Mouse (Mus musculus): ENCODE measurements at regions not wholly inside any gene's neighbourhood (a gene's known extent, or its start where the extent isn't known, plus 50 kb on each side); places are given as distances from the start of the nearest gene placed in this dataset.

DNA sequence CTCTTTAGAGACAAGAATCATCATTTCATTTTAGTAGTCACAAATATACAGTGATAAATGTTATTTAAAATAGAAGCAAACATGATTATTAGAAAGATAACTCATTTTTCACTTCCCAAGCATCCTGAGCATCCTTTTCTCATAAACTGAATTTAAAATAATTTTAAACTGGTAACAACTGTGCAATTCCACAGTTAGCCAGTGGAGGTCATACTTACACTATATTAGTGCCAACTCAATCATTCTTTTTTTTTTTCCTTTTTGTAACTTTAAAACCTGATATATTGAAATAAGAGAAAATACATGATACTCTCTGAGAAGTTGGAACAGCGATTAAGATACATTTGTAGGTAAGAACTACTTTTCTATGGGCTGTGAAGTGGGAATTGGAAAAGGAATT lies 113.2 kb upstream of the Gm17509 start:
- DNase-seq (ENCODE audit: low spot score): peak; percentile 34

DNA sequence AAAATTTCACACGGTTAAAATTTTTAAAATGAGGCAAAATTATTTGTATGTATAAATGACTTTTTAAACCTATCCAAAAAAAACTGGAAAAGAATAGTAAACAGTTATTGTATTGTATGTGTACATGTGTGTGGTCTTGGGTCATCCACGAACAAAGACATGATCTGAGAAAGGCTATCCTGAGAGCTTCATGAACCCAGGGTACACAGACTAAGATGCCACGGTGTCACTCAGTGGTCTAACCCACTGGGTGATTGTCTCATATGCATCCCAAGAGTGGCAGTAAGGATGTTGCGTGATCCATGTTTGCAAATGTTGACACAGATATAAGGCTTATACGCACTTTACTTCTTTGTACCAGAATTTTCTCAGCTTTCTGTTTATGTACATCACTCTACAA lies 113.7 kb upstream of the Gm17509 start:
- DNase-seq (ENCODE audit: low spot score): no peak

DNA sequence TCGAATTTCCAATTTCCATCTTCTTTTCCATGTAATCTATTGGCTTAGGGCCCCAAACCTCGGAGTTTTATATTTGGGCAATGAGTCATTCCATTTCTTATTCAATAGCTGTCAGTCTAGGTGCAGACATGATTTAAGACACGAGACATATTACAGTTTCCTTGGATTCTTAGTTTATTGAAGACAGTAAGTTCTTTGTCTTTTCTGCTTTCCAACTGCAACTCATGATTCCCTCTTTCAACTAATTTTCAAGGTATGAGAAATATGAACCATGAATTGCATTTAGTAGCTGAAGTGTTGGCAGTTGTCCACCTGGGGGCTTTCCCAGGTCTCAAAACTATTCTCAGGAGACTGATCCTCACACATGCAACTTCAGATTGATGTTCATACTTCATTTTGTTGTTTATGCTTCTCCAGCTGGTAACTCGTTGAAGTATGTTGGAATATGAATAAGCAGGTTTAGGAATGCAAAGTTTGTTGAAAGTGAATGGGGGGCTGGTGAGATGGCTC lies 160.3 kb upstream of the Gm17509 start:
- DNase-seq (ENCODE audit: low spot score): no peak

DNA sequence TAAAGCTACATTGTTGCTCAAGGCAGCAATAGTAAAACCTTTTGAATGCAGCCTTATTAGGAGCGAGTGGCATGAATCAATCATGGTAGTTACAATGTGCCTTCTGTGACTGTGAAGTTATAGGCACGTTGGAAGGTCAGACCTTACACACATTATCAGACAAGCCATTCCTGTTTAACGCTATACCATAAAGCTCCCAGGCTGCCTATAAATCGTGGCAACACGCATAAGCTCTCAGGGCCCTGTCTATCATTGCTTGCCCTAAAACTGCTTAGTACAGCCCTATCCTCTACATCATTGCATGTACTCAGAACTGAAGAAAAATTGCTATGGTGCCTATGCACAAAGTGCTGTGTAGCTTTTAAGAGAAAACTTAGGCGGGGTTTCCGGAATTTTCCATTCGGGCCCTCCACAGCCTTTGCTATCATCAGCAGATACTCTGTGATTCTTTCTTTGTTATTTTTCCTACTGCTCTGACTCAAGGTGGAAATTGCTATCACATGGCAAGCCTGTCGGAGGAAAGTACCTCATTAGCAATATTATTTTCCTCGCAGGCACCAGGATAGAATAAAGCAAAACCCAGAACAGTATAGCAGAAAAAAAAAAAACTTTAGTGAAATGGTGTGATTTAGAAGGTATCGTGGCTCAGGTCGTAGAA lies 162.7 kb upstream of the Gm17509 start:
- no peak for DNase-seq (ENCODE audit: low spot score)

DNA sequence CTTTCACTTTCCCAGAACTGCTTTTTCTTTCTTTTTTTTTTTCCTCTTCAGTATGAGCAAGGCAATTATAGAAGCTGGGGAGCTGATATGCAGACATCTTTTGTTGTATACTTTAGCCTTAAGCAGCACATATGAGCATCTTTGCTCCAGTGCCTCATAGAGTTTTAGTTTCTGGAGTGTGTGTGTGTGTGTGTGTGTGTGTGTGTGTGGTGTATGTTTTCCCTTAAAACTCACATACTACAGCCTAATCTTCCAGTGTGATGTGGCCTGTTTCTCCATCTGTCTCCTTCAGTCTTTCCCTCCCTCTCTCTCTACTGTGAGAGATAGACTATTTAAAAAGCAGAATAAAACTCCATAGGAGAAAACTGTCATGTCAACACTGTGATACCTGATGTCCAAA lies 169.4 kb upstream of the Gm17509 start:
- no peak for DNase-seq (ENCODE audit: low spot score)

DNA sequence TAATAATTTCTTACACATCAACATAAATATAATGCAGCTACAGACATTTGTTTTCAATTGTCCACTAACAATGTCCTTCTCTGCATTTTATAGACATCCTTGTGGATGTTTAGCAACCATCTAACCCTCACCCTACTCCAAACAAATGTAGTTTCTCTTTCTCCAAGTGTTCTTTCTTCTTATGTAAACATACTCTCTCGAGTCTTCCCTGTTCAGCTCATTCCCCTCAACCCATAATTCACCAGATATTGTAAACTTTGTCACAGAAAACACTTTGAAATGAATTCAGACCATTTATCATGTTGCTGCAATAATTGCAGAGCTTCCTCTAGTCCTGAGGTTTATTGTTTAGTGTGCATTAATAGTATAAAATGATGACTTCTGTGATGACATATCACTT lies 172.6 kb upstream of the Gm17509 start:
- DNase-seq (ENCODE audit: low spot score): no peak

DNA sequence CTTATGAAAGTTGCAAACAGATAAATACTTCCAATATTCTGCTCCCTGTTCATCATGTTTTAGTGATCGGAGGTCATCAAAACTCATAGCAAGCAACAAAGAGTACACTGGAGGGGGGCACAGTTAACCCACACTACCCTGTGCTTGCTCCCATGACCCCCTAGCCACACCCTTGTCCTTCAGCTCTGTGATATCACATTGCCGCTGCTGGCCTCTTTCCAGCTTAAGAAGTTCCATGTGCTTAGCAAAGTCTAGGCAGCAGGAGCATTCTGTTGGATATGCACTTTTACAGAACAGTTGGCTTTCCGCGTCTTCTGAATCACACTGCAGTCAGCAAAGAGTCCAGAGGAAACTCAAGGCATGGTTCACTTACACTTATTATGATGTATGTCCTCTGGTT lies 180.4 kb upstream of the Gm17509 start:
- no peak for DNase-seq (ENCODE audit: low spot score)

DNA sequence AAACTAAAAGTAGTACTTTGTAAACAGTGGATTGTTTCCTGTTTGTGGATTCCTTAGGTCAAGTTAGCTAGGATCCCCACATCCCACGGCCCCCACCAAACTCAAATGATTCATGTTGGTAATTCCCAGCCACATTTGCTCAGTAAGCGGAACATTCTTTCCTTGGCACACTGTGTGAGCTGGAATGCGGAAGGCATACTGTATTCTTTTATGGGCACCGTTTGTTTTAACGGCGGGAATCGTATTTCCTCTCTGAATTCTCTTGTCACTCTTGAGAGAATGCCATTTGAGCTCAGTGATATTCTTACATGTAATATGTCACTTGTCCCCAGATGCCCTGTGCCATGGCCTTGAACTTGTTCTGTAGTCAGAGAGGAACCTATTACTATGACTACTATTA lies 189.1 kb upstream of the Gm17509 start:
- no peak for DNase-seq (ENCODE audit: low spot score)

DNA sequence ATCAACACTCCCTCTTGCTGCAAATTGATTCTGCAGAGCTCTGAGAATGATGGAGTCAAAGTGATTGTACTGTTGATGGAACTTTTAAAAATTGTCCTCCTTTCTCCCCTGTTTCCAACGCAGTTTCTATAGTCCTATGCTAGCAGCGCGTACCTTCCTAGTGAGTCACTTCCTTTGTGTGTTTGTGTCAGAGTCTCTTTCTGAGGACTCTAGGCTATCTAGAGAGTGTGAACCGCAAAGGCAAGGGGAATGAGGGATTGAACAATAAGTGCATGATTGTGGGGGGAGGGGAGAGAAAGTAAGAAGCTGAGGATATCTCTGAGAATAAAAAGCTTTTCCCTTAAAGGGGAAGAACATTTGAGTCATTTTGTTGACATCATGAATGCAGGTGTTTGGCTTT lies 188.5 kb upstream of the Hcn1 start:
- no peak for DNase-seq (ENCODE audit: low spot score)

DNA sequence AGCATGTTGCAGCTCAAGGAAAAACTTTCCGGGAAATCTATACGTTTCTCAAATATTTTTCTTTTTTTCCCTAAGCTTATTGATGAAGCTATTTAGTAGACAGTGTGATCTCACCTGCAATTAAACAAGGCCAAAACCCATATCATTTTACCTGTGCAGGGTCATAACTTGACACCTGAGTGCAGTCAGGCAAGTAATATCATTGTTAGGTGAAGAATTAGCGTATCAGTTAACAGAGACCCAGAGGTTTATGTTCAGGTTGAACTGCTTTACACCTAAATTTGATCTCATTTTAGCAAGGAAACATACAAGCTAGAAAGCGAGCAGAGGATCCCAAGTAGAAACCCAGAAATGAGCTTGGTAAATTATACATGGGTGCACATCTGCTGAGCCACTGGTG lies 178.6 kb upstream of the Hcn1 start:
- no peak for DNase-seq (ENCODE audit: low spot score)

DNA sequence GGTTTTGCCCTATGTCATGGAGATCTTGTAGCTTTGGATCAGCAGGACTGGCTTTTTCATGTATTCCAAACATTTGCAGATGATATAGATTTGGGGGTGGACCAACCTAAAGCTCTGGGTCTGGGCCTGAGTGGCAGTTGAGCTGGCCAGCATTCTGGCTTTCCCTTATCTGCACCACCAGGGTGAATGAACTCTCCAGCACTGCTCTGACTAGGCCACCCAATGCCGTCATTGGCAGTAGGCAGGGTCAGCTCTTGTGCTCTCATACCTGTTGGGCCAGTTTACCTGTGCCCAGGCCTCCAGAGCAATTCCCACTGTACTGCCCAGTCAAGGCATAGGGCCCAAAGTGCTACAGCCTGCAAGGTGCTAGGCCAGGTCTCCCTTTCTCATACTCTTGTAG lies 177.1 kb upstream of the Hcn1 start:
- DNase-seq (ENCODE audit: low spot score): no peak

DNA sequence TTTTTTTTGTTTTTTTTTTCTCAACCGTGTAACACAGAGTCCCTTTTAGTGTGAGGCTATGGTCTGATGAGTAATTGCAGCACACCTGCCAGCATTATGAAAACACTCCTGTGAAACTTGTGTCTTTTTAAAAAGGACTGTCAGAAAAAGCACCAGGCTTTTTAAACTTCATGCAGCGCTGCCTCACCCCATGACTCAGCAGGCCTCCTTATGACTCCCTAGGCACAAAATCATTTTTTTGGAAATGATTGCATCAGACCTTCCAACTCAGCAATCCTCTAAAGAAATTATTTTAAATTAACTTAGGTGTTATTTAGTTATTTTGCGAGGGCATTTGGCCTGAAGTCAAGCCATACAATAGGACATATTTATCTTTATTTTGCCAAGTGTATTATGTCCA lies 134.7 kb upstream of the Hcn1 start:
- no peak for DNase-seq (ENCODE audit: low spot score)

DNA sequence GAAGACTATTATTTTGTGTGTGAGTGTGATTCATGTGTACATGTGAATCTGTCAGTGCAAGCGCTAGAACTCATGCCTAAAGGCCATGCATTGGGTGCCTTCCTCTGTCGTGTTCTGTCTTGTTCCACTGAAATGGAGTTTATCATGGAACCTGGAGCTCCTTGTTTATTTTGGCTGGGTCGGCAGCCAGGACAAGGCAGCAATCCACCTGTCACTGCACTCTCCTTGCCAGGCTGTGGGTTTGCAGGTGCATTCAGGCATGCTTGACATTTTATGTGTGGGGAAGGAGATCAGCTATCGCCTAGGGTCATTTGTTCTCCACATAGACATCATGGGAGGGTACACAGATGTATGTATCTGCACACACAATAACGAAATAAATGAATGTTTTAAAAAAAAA lies 129.4 kb upstream of the Hcn1 start:
- DNase-seq (ENCODE audit: low spot score): no peak

DNA sequence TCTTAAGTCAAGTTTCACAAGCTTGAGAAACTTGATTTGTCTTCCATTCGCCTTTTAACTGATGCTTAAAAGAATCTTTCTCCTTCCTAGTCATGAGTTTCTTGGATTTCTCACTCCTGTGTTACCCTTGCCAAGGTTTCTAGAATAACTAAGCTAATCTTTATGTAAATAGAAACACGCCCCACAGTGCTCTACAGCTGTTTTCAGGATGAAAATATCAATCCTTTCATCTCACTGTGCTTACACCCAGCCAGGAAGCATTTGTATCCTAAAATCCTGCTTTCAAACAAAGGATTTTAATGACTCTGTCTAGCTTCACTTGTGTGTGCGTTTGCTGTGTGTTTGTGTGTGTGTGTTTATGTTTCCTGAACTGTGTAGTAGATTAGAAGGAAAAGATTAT lies 119.5 kb upstream of the Hcn1 start:
- DNase-seq (ENCODE audit: low spot score): no peak

DNA sequence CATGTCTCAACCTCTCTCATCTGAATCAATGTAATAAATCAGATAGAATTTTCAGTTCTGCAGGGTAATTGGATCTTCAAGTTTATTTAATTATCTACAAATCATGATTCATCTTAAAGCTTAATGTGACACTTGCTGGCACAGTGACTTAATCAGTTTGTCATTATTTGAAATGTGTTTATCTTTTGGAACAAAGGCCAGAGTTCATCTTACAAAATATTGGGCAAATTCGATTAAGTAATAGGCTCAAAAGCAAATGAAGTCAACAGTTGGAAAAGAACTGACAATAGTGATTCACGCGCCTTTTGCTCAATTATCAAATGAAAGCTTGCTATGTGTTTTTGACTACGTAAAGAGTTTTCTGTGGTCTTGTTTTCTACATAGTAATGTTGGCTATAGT lies 93.4 kb upstream of the Hcn1 start:
- peak; percentile 9 for DNase-seq (ENCODE audit: low spot score)

DNA sequence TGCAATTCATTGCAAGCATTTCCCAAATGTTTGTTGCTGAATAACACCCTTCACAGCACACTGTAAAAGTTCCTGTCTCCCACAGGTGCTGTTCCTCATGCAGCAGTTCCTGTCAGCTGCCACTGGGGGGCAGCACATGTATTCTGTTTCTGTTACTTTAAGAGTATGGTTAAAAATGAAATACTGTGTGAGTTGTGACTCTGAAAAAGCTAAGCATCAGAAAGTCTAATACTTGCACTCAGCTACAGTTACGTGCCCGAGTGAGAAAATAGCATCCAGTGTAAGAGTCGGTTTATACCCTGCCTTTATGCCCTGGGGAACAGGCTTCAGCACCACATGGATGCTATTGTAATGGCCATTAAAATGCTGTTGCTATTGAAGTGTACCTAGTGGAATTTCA lies 52.0 kb upstream of the Hcn1 start:
- DNase-seq (ENCODE audit: low spot score): peak; percentile 46

Data from MN1 (cell line).